Mouse (Mus musculus) embryonic facial prominence, embryonic 15.5 days (tissue): ENCODE measurements around the gene Tor3a. TPM values are rescaled to one million over a fixed set of nuclear protein-coding genes. Genes with fewer than 3 reads are reported as not detected.
A peak's percentile ranks its signal among the peaks of the same experiment; 100 is the strongest.
"Not testable (repeated sequence)": the region's sequence is repeated elsewhere in the genome, so short reads cannot be mapped to it uniquely, and the experiment has no call there.

ENCODE experiments used
- ATAC-seq: fragments of 200-750 bp; cut with Nextera tagmentation; 2 replicates; pipeline ENCODE4 v1.8.0; 2017; ENCODE audit warnings: low read depth, moderate TSS enrichment; ENCODE audit not compliant: insufficient number of reproducible peaks, low FRiP score, low TSS enrichment
- H3K27ac ChIP-seq: fragments of 300-500 bp; sonication (generic); replicated peaks from 2 replicates; pipeline ENCODE4 v1.5.1; 2015; ENCODE audit warnings: mild to moderate bottlenecking, inconsistent platforms
- H3K27me3 ChIP-seq: fragments of 300-500 bp; sonication (generic); 2 replicates; pipeline ENCODE4 v1.6.1; 2015; ENCODE audit warnings: inconsistent platforms
- H3K36me3 ChIP-seq: fragments of 300-500 bp; sonication (generic); 2 replicates; pipeline ENCODE4 v1.6.1; 2015; ENCODE audit warnings: mild to moderate bottlenecking, inconsistent platforms
- H3K4me1 ChIP-seq: fragments of 300-500 bp; sonication (generic); 2 replicates; pipeline ENCODE4 v1.6.1; 2015; ENCODE audit warnings: inconsistent platforms
- H3K4me2 ChIP-seq: fragments of 300-500 bp; sonication (generic); replicated peaks from 2 replicates; pipeline ENCODE4 v1.6.1; 2015; ENCODE audit warnings: mild to moderate bottlenecking, inconsistent platforms
- H3K4me3 ChIP-seq: fragments of 300-500 bp; sonication (generic); replicated peaks from 2 replicates; pipeline ENCODE4 v1.5.1; 2015; ENCODE audit warnings: mild to moderate bottlenecking, inconsistent platforms
- H3K9ac ChIP-seq: fragments of 300-500 bp; sonication (generic); 2 replicates; pipeline ENCODE4 v1.6.1; 2015; ENCODE audit warnings: inconsistent platforms
- H3K9me3 ChIP-seq: fragments of 300-500 bp; sonication (generic); replicated peaks from 2 replicates; pipeline ENCODE4 v1.6.1; 2016; ENCODE audit warnings: inconsistent platforms
- WGBS: fragments of 180-500 bp; shearing (Covaris S2); methylation state at CpG from one replicate; pipeline ENCODE4 v1.1.7; 2015; 5-methylcytosine and 5-hydroxymethylcytosine counted together
- polyA plus RNA-seq: library from polyadenylated mRNA; unstranded; fragments of >200 nt; fragmentation: Nextera tagmentation; extraction: Ambion mirVana; gene quantifications from 2 replicates; pipeline ENCODE4 v1.2.1, GENCODE M21; 2015

Tor3a gene
- polyA plus RNA-seq, 1 experiment from 2014 or later = 15.4 TPM

DNA sequence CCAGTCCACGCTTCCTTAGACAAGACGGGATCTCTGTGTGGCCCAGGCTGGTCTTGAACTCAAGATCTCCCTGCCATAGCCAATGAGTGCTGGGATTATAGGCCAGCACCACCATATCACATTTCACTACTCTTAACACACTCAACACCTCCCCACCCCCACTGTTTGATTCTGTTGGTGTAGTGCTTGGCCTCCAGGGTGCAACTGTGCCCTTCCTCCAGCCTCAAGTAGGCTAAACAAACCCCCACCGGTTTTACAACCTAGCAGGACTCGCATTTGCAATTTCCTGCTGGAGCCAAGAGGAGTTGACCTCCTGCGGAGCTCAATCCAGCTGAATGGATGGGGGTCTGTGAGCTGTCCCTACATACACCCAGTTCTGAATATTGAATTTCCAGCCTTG lies 5.6 kb downstream of the Tor3a start:
- no peak overlapping the region for H3K27ac ChIP-seq
- H3K4me1 ChIP-seq = peaks cover 18% of the 10 kb centered on the region; the same call in 1 of the 2 replicates
- H3K9ac ChIP-seq = no peak overlapping the region
- H3K36me3 ChIP-seq = no peaks in the 10 kb centered on the region
- H3K4me2 ChIP-seq = no peak overlapping the region
- H3K27me3 ChIP-seq = no peaks in the 10 kb centered on the region
- H3K9me3 ChIP-seq = no peaks in the 10 kb centered on the region
- H3K4me3 ChIP-seq = no peak overlapping the region
- ATAC-seq = no peak
- WGBS = 32% methylated on average over 5 of the region's 5 CpGs

DNA sequence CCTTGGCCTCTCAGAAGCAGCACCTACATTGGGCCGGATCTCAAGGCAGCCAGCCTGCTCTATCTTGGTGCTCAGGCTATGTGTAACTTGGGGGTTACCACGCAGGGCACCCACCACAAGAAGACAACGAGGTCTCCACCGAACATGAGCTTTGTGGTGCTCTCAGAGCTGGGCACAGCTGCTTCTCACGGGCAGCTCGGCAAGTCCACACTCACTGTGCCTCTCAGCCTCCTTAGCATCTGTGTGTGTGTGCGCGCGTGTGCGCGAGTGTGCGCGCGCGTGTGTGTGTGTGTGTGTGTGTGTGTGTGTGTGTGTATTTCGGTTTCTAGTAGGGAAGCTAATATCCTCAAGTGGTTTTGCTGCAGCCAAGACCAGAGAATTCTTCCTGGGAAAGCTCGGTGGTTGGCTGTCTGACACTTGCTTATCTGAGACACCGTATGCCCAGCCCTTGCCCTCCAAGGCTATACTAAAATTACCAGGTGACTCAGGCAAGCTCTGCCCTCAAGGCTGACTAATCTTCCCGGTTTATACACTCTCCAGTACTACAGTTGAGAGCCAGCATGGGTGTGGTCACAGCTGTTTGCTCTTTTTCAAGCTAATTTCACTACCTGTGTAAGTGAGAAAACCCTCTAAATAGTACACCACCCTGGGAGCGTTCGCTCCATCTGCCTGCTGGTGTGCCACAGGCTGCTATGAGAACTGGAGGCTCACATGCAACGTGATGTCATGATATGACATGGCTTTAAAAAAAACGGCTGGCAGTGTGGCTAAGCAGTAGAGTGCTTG lies 6.8 kb downstream of the Tor3a start:
- 77% methylated on average over 23 of the region's 23 CpGs for WGBS

DNA sequence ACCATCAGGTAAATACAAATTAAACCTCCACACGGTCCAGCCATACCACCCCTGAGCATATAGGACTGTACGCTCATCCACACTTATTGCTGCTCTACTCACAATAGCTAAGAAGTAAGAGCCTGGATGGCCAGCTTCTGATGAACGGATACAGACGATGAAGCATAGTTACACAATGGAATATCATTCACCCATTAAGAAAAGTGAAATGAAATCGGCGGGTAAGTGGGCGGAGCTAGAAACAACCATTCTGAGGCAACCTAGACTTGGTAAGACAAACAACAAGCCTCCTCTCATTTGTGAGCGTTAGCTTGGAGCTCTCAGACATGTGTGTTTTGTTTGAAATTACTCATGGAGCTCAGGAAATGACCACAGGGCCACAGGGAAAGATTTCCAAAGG lies 8.4 kb downstream of the Tor3a start:
- Histone ChIP-seq H3K27me3 (no peaks in the 10 kb centered on the region), H3K4me3 (no peak overlapping the region), H3K4me1 (0 out of 2 replicates have a peak, but pooled peaks cover 12% of the 10 kb centered on the region), H3K9ac (no peak overlapping the region), H3K36me3 (no peaks in the 10 kb centered on the region), H3K9me3 (no peaks in the 10 kb centered on the region), H3K27ac (no peak overlapping the region), H3K4me2 (no peak overlapping the region)
- WGBS = 86% methylated on average over 8 of the region's 8 CpGs
- ATAC-seq = no peak

More for the DNA sequence above, 6.8 kb downstream of the Tor3a start:
- no peak for ATAC-seq
- Histone ChIP-seq H3K4me3 (no peak overlapping the region), H3K27ac (no peak overlapping the region), H3K27me3 (no peaks in the 10 kb centered on the region), H3K4me1 (0 out of 2 replicates have a peak, but pooled peaks cover 12% of the 10 kb centered on the region), H3K9me3 (no peaks in the 10 kb centered on the region), H3K36me3 (no peaks in the 10 kb centered on the region), H3K4me2 (no peak overlapping the region), H3K9ac (no peak overlapping the region)

DNA sequence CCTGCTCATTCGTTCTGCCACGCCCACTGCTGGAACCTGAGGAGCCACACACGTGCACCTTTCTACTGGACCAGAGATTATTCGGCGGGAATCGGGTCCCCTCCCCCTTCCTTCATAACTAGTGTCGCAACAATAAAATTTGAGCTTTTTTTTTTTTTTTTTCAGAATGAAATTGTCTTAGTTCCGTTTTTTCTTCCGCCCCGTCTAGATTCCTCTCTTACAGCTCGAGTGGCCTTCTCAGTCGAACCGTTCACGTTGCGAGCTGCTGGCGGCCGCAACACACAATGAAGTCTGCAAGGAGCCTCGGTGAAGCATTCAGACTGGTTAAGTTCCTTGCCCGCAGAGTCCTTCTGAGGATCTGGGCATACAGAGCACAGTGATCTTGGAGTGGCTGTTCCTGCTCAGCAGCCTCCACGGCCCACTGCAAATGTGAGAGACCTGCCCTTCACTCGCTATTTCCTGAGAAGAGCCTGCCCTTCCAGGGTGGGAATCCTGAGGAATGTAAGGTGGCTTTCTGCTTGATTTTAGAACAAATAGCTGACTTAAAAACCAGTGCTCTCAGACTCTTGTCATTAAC lies 13.4 kb downstream of the Tor3a start:
- not testable (repeated sequence) for H3K9me3 ChIP-seq, H3K36me3 ChIP-seq, ATAC-seq, H3K4me3 ChIP-seq, H3K4me1 ChIP-seq, H3K9ac ChIP-seq, H3K27me3 ChIP-seq
- Histone ChIP-seq H3K4me2 (peak overlapping the region; percentile 32), H3K27ac (peak overlapping the region; percentile 73)
- 58% methylated on average over 21 of the region's 21 CpGs for WGBS

DNA sequence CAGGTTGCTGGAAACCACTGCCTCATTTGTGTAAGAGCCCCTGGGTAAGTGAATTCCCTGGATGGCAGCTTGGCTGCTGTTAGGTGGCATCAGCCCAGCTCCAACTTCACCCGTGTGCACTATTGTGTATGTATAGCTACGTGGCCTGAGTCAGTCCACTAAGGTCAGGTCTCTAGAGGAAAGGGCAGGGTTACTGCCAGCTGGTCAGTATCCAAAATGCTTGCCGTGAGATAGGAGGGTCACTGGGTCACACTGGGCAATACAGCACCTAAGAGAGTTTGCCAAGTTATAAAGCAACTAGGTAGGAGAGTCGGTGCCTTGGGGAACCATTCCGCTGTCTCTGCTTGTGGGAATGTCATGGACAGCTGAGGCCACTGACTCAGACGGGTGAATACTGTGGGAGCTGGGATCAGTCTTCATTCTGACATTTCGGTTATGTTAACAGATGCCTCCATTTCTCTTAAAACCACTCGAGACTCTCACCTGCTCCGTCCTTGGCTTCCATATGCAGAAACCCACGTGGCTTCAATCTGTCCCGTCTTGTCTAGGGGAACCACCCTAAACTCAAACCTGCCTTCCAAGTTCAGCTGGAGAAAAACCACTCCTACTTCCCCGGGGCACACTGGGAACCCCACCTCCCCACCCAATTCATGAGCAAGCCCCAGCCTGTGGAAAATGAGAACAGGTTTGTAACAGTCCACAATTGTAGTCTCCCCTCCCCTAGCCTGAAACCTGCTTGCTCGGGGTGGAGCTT lies 14.1 kb downstream of the Tor3a start:
- peak overlapping the region; percentile 2 for H3K27ac ChIP-seq
- H3K27me3 ChIP-seq = no peaks in the 10 kb centered on the region
- WGBS = 56% methylated on average over 13 of the region's 13 CpGs
- H3K36me3 ChIP-seq = peaks cover 4% of the 10 kb centered on the region; the same call in 1 of the 2 replicates
- H3K4me2 ChIP-seq = peak overlapping the region; percentile 32; the same call in 1 of the 2 replicates
- no peak overlapping the region for H3K4me3 ChIP-seq
- H3K9ac ChIP-seq = no peak overlapping the region
- peaks cover 5% of the 10 kb centered on the region; the same call in 1 of the 2 replicates for H3K4me1 ChIP-seq
- H3K9me3 ChIP-seq = no peaks in the 10 kb centered on the region
- peak; percentile 71 for ATAC-seq

DNA sequence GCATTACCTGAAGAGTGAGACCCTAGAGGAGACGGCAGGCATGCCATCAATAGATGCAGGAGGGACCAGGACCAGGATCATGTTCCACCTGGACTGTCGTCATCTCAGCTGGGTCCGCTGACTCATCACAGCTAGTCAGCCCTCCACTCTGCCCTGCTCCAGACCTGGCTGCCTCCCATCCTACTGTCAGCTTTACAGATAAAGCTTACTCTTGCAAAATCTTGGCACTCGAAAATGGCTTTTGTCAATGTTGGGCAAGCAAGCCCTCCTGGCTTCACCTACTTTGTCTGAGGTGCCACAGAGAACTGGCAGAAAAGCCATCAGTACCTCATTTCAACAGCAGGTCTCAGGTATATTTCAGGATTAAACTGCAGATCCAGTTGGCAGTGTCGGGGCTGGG lies 15.5 kb downstream of the Tor3a start:
- no peak for ATAC-seq
- peak overlapping the region; percentile 7; the same call in 1 of the 2 replicates for H3K27ac ChIP-seq
- no peak overlapping the region for H3K4me3 ChIP-seq

DNA sequence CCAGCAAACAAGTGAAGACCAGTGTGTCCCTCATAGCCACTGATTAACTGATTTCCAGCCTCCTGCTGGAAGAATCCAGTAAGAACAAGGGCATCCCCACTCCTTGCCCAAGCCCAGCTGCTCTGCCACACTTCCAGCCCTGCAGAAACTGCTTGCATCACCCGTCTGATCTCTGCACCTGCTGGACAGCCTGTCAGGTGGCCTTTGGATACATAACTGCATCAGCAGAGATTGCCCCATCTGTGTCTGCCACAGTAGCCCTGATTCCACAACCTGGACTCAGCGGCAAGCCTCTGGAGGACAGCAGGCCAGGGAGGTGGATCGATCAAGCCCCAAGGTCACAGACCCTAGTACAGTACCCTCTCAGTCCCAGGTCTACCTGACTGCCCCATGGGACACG lies 16.6 kb downstream of the Tor3a start:
- H3K27me3 ChIP-seq = no peaks in the 10 kb centered on the region
- ATAC-seq = no peak
- H3K4me2 ChIP-seq = no peak overlapping the region
- peaks cover 11% of the 10 kb centered on the region; the same call in 1 of the 2 replicates for H3K4me1 ChIP-seq
- no peak overlapping the region for H3K9ac ChIP-seq
- 75% methylated on average over 4 of the region's 4 CpGs for WGBS
- H3K36me3 ChIP-seq = peaks cover 4% of the 10 kb centered on the region; the same call in 1 of the 2 replicates
- no peaks in the 10 kb centered on the region for H3K9me3 ChIP-seq
- no peak overlapping the region for H3K4me3 ChIP-seq
- H3K27ac ChIP-seq = no peak overlapping the region

More for the DNA sequence above, 15.5 kb downstream of the Tor3a start:
- 66% methylated on average over 5 of the region's 5 CpGs for WGBS
- H3K27me3 ChIP-seq = no peaks in the 10 kb centered on the region
- peaks cover 11% of the 10 kb centered on the region; the same call in 1 of the 2 replicates for H3K4me1 ChIP-seq
- H3K9ac ChIP-seq = no peak overlapping the region
- no peak overlapping the region for H3K4me2 ChIP-seq
- H3K36me3 ChIP-seq = peaks cover 4% of the 10 kb centered on the region; the same call in 1 of the 2 replicates
- H3K9me3 ChIP-seq = no peaks in the 10 kb centered on the region

DNA sequence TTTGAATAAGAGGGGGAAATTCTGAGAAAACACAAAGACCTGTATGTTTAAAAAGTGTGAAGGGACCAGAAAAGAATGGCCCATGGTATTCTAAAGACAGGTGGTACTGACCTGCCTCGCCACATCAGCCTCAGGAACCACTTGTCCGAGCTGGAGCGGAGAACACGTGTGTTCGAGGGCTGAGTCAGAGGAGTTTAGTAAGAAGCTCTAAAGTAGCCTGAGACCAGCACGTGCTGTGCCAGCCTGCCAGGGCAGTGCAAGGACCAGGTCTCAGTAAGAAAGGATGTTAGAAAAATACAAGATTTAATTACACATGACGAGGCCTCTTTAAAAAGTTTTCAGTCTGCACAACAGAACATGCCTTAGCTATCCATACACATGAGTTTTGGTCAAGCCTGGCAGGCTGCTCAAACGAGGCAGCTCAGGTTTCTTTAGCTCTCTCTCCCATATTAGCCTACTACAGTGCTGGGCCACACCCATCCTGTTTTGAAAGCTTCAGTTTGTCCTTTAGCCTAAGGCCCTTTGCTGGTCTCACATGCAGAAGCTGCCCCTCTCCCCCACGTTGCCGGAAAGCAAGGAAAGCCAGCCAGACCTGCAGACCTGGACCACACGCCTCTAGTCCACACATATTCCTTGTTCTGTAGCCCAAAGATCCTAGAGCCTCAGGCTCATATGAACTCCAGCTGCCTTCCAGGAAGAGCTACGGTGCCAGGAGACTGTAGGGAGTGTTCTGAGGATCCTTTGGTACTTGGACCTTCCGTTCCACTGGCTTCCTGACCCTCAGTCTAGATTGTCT lies 19.2 kb downstream of the Tor3a start:
- Histone ChIP-seq H3K4me1 (peaks cover 11% of the 10 kb centered on the region; the same call in 1 of the 2 replicates), H3K9ac (no peak overlapping the region), H3K36me3 (peaks cover 6% of the 10 kb centered on the region; the same call in 1 of the 2 replicates), H3K4me3 (no peak overlapping the region), H3K27ac (peak overlapping the region; percentile 51), H3K4me2 (no peak overlapping the region), H3K9me3 (no peaks in the 10 kb centered on the region), H3K27me3 (no peaks in the 10 kb centered on the region)
- WGBS = 46% methylated on average over 13 of the region's 13 CpGs
- peak; percentile 25; the same call in 1 of the 2 replicates for ATAC-seq

DNA sequence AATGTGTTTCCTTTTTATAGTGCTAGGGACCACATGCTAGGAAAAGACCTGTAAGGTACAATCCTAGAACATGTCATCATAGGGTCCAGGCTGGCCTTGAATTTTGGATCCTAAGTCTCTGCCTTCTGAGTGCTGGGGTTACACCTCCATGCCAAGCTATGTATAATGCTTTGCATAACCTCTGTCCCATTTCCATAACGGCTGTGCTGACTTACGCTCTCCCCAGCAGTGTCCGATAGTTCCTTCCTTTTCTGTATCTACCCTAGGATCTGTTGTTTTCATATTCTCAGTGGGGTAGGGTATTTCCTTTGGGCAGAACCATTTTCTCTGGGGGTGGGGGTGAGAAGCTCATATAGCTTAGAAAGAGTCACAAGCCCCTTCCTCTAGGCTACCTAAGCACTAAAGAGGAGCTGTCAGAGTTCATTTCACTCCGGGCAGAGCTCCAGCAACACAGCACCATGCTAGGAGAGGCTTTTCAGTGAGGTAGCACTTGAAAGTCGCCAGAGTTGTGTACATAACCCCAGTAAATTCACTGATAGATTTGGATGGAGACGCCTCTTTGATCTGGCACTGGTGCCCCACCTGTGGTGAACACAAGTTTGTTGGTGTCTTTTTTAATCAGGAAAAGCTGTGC lies 21.9 kb downstream of the Tor3a start:
- H3K4me2 ChIP-seq = no peak overlapping the region
- 58% methylated on average over 6 of the region's 6 CpGs for WGBS
- no peaks in the 10 kb centered on the region for H3K9me3 ChIP-seq
- no peaks in the 10 kb centered on the region for H3K27me3 ChIP-seq
- H3K27ac ChIP-seq = 0 out of 2 replicates have a peak overlapping the region, but pooled peaks have one; percentile 18
- no peak overlapping the region for H3K4me3 ChIP-seq
- no peak overlapping the region for H3K9ac ChIP-seq
- H3K36me3 ChIP-seq = peaks cover 6% of the 10 kb centered on the region; the same call in 1 of the 2 replicates
- ATAC-seq = no peak
- H3K4me1 ChIP-seq = peaks cover 11% of the 10 kb centered on the region; the same call in 1 of the 2 replicates

DNA sequence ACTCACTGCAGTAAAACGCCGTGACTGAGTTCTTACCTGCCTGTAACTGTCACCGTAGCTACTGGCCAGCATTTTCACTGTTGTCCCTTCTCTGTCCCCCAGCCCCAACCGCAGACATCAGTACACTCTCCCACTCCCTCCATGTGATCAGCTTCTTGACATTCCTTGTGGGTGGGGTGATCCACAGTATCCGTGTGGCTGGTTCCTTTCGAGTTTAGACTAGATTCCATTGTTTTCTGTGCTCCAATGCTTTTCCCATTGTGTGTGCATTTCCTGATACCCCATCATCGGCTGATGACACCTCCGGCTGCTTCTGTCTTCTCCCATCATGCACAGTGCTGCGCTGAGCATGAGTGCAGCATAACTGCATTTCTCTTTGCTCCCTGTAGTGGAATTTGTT lies 23.5 kb downstream of the Tor3a start:
- peaks cover 11% of the 10 kb centered on the region; the same call in 1 of the 2 replicates for H3K4me1 ChIP-seq
- H3K4me3 ChIP-seq = no peak overlapping the region
- peaks cover 6% of the 10 kb centered on the region; the same call in 1 of the 2 replicates for H3K36me3 ChIP-seq
- WGBS = 81% methylated on average over 9 of the region's 9 CpGs
- H3K9ac ChIP-seq = no peak overlapping the region
- H3K4me2 ChIP-seq = no peak overlapping the region
- no peaks in the 10 kb centered on the region for H3K9me3 ChIP-seq
- H3K27me3 ChIP-seq = no peaks in the 10 kb centered on the region
- H3K27ac ChIP-seq = no peak overlapping the region
- ATAC-seq = no peak
